Mouse (Mus musculus) midbrain, embryonic 10.5 days (tissue): ENCODE measurements around the gene Olfr1162. TPM values are rescaled to one million over a fixed set of nuclear protein-coding genes. Genes with fewer than 3 reads are reported as not detected.
"Not testable (repeated sequence)": the region's sequence is repeated elsewhere in the genome, so short reads cannot be mapped to it uniquely, and the experiment has no call there.

Experiments
- DNase-seq: peaks from one replicate; pipeline ENCODE4 v3.0.0-alpha.2; 2017; ENCODE audit warnings: low spot score
- H3K27ac ChIP-seq: fragments of 300-500 bp; sonication (generic); replicated peaks from 2 replicates; pipeline ENCODE4 v1.5.1; 2016; ENCODE audit warnings: mild to moderate bottlenecking
- H3K27me3 ChIP-seq: fragments of 300-500 bp; sonication (generic); 2 replicates; pipeline ENCODE4 v1.6.1; 2016; ENCODE audit warnings: low read depth, mild to moderate bottlenecking; ENCODE audit not compliant: poor library complexity, severe bottlenecking
- H3K36me3 ChIP-seq: fragments of 300-500 bp; sonication (generic); 2 replicates; pipeline ENCODE4 v1.6.1; 2016; ENCODE audit warnings: mild to moderate bottlenecking, moderate library complexity
- H3K4me1 ChIP-seq: fragments of 300-500 bp; sonication (generic); 2 replicates; pipeline ENCODE4 v1.6.1; 2016
- H3K4me3 ChIP-seq: fragments of 300-500 bp; sonication (generic); 2 replicates; pipeline ENCODE4 v1.5.1; 2016; ENCODE audit warnings: mild to moderate bottlenecking, moderate library complexity
- H3K9me3 ChIP-seq: fragments of 300-500 bp; sonication (generic); replicated peaks from 2 replicates; pipeline ENCODE4 v1.6.1; 2016; ENCODE audit warnings: mild to moderate bottlenecking
- WGBS: fragments of 180-500 bp; shearing (Covaris S2); methylation state at CpG from one replicate; pipeline ENCODE4 v1.1.7; 2016; 5-methylcytosine and 5-hydroxymethylcytosine counted together
- polyA plus RNA-seq: library from polyadenylated mRNA; unstranded; fragments of >200 nt; fragmentation: Nextera tagmentation; extraction: Ambion mirVana; gene quantifications from 2 replicates; pipeline ENCODE4 v1.2.1, GENCODE M21; 2016

The Olfr1162 gene
- not detected in 2 replicates for polyA plus RNA-seq

DNA sequence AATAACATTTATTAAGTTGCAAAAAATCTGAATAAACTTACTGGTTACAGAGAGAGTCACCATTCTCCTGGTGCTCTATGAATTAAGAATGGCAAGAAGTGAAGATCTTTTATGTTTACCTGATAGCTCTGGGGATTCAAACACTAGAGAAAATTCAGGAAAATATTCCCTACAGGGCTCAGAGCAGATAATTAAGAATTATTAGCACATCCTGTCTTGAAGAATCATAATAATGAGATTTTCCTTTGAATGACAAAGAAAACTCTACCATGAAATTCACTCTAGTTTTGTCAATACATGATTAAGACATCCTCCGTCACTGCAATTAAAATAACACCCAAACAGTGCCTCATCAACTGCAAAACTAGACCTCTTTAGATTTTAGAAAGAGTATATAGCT is at the start of gene Olfr1162:
Gene Olfr1162 (minus strand): TSS at position 101 of the 400 bp plus-strand sequence.
- 90% methylated on average over 1 of the region's 1 CpGs for WGBS
- DNase-seq: no peak

GRCm38 (mm10) chr2:88093866-88094265 is 42.9 kb upstream of the Olfr1162 start, which contains the start of gene Olfr1164:
Olfr1164 (minus strand) TSS chr2:88093966.
- no peaks in the 10 kb centered on the region for H3K4me1 ChIP-seq
- WGBS: 86% methylated on average over 4 of the region's 4 CpGs
- H3K4me3 ChIP-seq: no peak within 1 kb of the TSS
- no peaks in the 10 kb centered on the region for H3K27me3 ChIP-seq
- no peak within 1 kb of the TSS for H3K27ac ChIP-seq
- H3K36me3 ChIP-seq: no peaks in the 10 kb centered on the region
- no peaks in the 10 kb centered on the region for H3K9me3 ChIP-seq
- no peak for DNase-seq

More for the DNA sequence above, at the start of gene Olfr1162:
- Histone ChIP-seq H3K36me3 (no peaks in the 10 kb centered on the region), H3K4me1 (no peaks in the 10 kb centered on the region), H3K27me3 (no peaks in the 10 kb centered on the region), H3K9me3 (no peaks in the 10 kb centered on the region), H3K27ac (no peak within 1 kb of the TSS), H3K4me3 (no peak within 1 kb of the TSS)

- no peaks in the 10 kb centered on the region for H3K9me3 ChIP-seq
- no peak within 1 kb of the TSS for H3K4me3 ChIP-seq
- H3K36me3 ChIP-seq: no peaks in the 10 kb centered on the region
- DNase-seq: no peak
- no peaks in the 10 kb centered on the region for H3K27me3 ChIP-seq
- no peak within 1 kb of the TSS for H3K27ac ChIP-seq
- H3K4me1 ChIP-seq: no peaks in the 10 kb centered on the region
Observed at GRCm38 (mm10) chr2:88071730-88072129, 20.8 kb upstream of the Olfr1162 start, which contains the start of gene Olfr1163. Olfr1163 (minus strand) TSS chr2:88071830.

- no peaks in the 10 kb centered on the region; the same call in 1 of the 2 replicates for H3K9me3 ChIP-seq
- no peak overlapping the region for H3K27ac ChIP-seq
- DNase-seq: no peak
- no peaks in the 10 kb centered on the region for H3K27me3 ChIP-seq
- no peaks in the 10 kb centered on the region for H3K36me3 ChIP-seq
- H3K4me3 ChIP-seq: no peak overlapping the region
- H3K4me1 ChIP-seq: no peaks in the 10 kb centered on the region
- 80% methylated on average over 2 of the region's 2 CpGs for WGBS
Observed at GRCm38 (mm10) chr2:88063587-88063986, 12.7 kb upstream of the Olfr1162 start.

GRCm38 (mm10) chr2:88037599-88037998 is 13.3 kb downstream of the Olfr1162 start, which contains the start of gene Olfr73:
Olfr73 (minus strand) TSS chr2:88037699.
- Histone ChIP-seq H3K9me3 (no peaks in the 10 kb centered on the region), H3K4me1 (no peaks in the 10 kb centered on the region), H3K27me3 (no peaks in the 10 kb centered on the region), H3K36me3 (no peaks in the 10 kb centered on the region), H3K4me3 (no peak within 1 kb of the TSS), H3K27ac (no peak within 1 kb of the TSS)
- DNase-seq: no peak

DNA sequence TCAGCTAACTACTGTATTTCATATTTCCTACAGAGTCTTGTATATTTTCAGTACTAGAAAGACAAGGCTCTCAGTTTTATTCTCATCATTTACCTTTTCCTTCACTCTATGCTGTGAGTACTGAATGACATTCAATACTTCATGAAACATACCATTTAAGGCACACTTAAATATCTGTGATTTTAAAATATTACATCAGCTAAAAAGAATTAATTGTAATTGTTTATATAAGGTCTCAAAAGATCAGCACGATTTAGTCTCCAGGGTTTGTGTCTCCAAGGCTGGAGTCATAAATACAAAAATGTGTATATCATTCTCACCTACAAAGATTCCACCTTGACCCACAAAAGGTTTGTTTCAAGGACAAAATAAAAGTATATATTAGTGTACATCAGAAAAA is 28.5 kb downstream of the Olfr1162 start, which contains the start of gene Olfr1161:
Gene Olfr1161 (plus strand): TSS at position 301 of the 400 bp plus-strand sequence.
- H3K27me3 ChIP-seq, DNase-seq, H3K36me3 ChIP-seq, H3K27ac ChIP-seq, H3K4me3 ChIP-seq, H3K4me1 ChIP-seq, H3K9me3 ChIP-seq: not testable (repeated sequence)
- WGBS: 81% methylated on average over 1 of the region's 1 CpGs

DNA sequence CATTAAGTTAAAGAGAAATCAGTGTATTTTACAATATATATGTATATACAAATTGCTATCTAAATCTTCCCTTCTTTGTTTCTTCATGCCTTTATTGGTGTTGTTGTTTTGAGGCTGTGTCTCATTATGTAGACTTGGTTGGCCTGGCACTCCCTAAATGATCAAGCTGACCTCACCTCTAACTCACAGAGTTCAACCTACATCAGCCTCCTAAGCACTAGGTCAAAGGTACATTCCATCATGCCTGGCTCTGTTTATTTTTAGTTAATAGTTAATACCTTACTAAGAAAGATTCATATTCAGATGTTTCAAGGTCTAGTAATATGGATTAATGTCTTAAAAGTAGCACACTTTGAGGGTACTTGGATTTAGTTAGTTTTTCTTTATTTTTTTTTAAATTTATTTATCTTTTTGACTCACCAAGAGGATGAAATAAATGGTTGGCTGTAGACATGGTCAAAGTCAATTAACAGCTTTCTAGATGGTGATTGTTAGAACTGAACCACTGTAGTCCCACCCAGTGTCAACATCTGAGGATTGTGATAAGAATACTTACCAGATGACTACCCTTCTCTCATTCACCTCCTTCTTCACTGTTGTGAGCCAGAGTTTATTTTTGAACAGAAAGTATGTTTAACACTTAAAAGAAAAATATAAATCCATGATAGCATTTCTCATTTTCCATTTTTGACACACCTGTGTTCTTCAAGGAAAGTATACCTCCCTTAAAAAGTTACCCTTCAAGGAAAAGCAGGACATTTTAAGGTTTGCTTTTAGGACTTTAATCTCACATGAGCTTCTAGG is 43.2 kb downstream of the Olfr1162 start, which contains the start of gene Olfr1160:
Gene Olfr1160 (minus strand): TSS at position 754 of the 804 bp plus-strand sequence.
- Histone ChIP-seq H3K27me3 (no peaks in the 10 kb centered on the region), H3K27ac (no peak within 1 kb of the TSS), H3K36me3 (no peaks in the 10 kb centered on the region), H3K4me3 (no peak within 1 kb of the TSS), H3K4me1 (no peaks in the 10 kb centered on the region), H3K9me3 (no peaks in the 10 kb centered on the region)
- DNase-seq: no peak

Other genes starting within 250 kb of the Olfr1162 start
- not detected in 2 replicates for gene Olfr1145, start 241.3 kb downstream of the Olfr1162 start, polyA plus RNA-seq
- gene Olfr1148, start 220.6 kb downstream of the Olfr1162 start, polyA plus RNA-seq: not detected in 2 replicates
- not detected in 2 replicates for gene Olfr1150-ps1, start 207.1 kb downstream of the Olfr1162 start, polyA plus RNA-seq
- gene Olfr1151, start 195.3 kb downstream of the Olfr1162 start, polyA plus RNA-seq: not detected in 2 replicates
- 0.01 and 0.02 TPM in 2 replicates for gene Olfr1152, start 184.6 kb downstream of the Olfr1162 start, polyA plus RNA-seq
- gene Olfr1153, start 156.2 kb downstream of the Olfr1162 start, polyA plus RNA-seq: not detected in 2 replicates
- gene Olfr1154, start 146.0 kb downstream of the Olfr1162 start, polyA plus RNA-seq: not detected in 2 replicates
- gene Olfr1155, start 106.0 kb downstream of the Olfr1162 start, polyA plus RNA-seq: not detected in 2 replicates
- gene Olfr1156, start 98.0 kb downstream of the Olfr1162 start, polyA plus RNA-seq: not detected in 2 replicates
- gene Olfr1157, start 82.8 kb downstream of the Olfr1162 start, polyA plus RNA-seq: not detected in 2 replicates
- not detected in 2 replicates for gene Olfr74, start 76.5 kb downstream of the Olfr1162 start, polyA plus RNA-seq
- not detected in 2 replicates for gene Olfr1158, start 61.0 kb downstream of the Olfr1162 start, polyA plus RNA-seq
- not detected in 2 replicates for gene Olfr1160, start 42.9 kb downstream of the Olfr1162 start, polyA plus RNA-seq
- gene Olfr1161, start 28.4 kb downstream of the Olfr1162 start, polyA plus RNA-seq: not detected in 2 replicates
- gene Olfr73, start 13.4 kb downstream of the Olfr1162 start, polyA plus RNA-seq: not detected in 2 replicates
- gene Olfr1163, start 20.7 kb upstream of the Olfr1162 start, polyA plus RNA-seq: not detected in 2 replicates
- not detected in 2 replicates for gene Olfr1164, start 42.8 kb upstream of the Olfr1162 start, polyA plus RNA-seq
- gene Olfr1166, start 77.1 kb upstream of the Olfr1162 start, polyA plus RNA-seq: not detected in 2 replicates
- gene Olfr1167, start 104.1 kb upstream of the Olfr1162 start, polyA plus RNA-seq: not detected in 2 replicates
- not detected in 2 replicates for gene Olfr1168, start 130.8 kb upstream of the Olfr1162 start, polyA plus RNA-seq
- not detected in 2 replicates for gene Olfr1170, start 177.2 kb upstream of the Olfr1162 start, polyA plus RNA-seq
- not detected in 2 replicates for gene Olfr1173, start 228.7 kb upstream of the Olfr1162 start, polyA plus RNA-seq